Mouse (Mus musculus): Measurements from ENCODE around the gene Mtus2.

DNA sequence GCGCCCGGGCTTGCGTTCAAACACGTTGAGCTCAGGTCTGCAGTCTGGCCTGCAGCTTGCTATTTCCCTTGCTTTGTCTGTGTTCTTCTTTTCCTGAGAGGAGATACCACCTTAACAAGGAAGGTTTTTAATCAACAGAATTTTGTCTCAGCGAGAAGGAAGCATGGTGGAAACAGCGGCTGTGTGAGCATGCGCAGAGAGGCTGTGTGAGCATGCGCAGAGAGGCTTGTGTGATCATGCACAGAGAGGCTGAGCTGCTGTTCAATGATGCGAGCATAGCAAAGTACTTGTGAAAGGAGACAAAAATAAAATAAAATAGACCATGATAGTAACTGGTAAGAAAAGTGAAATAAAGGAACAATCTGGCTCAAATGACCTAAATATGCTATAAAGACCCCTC, 142.2 kb downstream of the Mtus2 start:
- no peak for TF ChIP-seq CTCF (IDR thresholded peaks at IDR 0.05; ENCODE audit: low read depth)
- no peak for TF ChIP-seq EP300 (IDR thresholded peaks at IDR 0.05; ENCODE audit: low read depth)

All from liver, postnatal 0 days (tissue).